Mouse (Mus musculus) liver, embryonic 13.5 days (tissue): ENCODE data around the gene Uhrf1. TPM values are rescaled to one million over a fixed set of nuclear protein-coding genes. Genes with fewer than 3 reads are reported as not detected.

Source experiments
- ATAC-seq: fragments of 200-750 bp; cut with Nextera tagmentation; 2 replicates; pipeline ENCODE4 v1.8.0; 2017; ENCODE audit warnings: low read depth, mild to moderate bottlenecking, moderate number of reproducible peaks, moderate library complexity
- DNase-seq: peaks from one replicate; pipeline ENCODE4 v3.0.0; 2022
- H3K27ac ChIP-seq: fragments of 300-500 bp; sonication (generic); 2 replicates; pipeline ENCODE4 v1.5.1; 2015; ENCODE audit warnings: moderate library complexity, mild to moderate bottlenecking, inconsistent platforms
- H3K27me3 ChIP-seq: fragments of 300-500 bp; sonication (generic); 2 replicates; pipeline ENCODE4 v1.6.1; 2015; ENCODE audit warnings: mild to moderate bottlenecking, inconsistent platforms
- H3K36me3 ChIP-seq: fragments of 300-500 bp; sonication (generic); 2 replicates; pipeline ENCODE4 v1.6.1; 2015; ENCODE audit warnings: mild to moderate bottlenecking, inconsistent platforms
- H3K4me1 ChIP-seq: fragments of 300-500 bp; sonication (generic); replicated peaks from 2 replicates; pipeline ENCODE4 v1.6.1; 2015; ENCODE audit warnings: inconsistent platforms
- H3K4me2 ChIP-seq: fragments of 300-500 bp; sonication (generic); 2 replicates; pipeline ENCODE4 v1.6.1; 2015; ENCODE audit warnings: inconsistent platforms, mild to moderate bottlenecking, moderate library complexity
- H3K4me3 ChIP-seq: fragments of 300-500 bp; sonication (generic); replicated peaks from 2 replicates; pipeline ENCODE4 v1.5.1; 2015; ENCODE audit warnings: mild to moderate bottlenecking, inconsistent platforms
- H3K9ac ChIP-seq: fragments of 300-500 bp; sonication (generic); 2 replicates; pipeline ENCODE4 v1.6.1; 2015; ENCODE audit warnings: mild to moderate bottlenecking, inconsistent platforms
- H3K9me3 ChIP-seq: fragments of 300-500 bp; sonication (generic); replicated peaks from 2 replicates; pipeline ENCODE4 v1.6.1; 2016; ENCODE audit warnings: inconsistent platforms
- WGBS: fragments of 180-500 bp; shearing (Covaris S2); methylation state at CpG from one replicate; pipeline ENCODE4 v1.1.7; 2015; ENCODE audit not compliant: insufficient replicate concordance; 5-methylcytosine and 5-hydroxymethylcytosine counted together
- polyA plus RNA-seq: library from polyadenylated mRNA; unstranded; fragments of >200 nt; fragmentation: Nextera tagmentation; extraction: Ambion mirVana; gene quantifications from 2 replicates; pipeline ENCODE4 v1.2.1, GENCODE M21; 2015

The Uhrf1 gene
- polyA plus RNA-seq, 1 experiment from 2014 or later = 121 TPM

DNA sequence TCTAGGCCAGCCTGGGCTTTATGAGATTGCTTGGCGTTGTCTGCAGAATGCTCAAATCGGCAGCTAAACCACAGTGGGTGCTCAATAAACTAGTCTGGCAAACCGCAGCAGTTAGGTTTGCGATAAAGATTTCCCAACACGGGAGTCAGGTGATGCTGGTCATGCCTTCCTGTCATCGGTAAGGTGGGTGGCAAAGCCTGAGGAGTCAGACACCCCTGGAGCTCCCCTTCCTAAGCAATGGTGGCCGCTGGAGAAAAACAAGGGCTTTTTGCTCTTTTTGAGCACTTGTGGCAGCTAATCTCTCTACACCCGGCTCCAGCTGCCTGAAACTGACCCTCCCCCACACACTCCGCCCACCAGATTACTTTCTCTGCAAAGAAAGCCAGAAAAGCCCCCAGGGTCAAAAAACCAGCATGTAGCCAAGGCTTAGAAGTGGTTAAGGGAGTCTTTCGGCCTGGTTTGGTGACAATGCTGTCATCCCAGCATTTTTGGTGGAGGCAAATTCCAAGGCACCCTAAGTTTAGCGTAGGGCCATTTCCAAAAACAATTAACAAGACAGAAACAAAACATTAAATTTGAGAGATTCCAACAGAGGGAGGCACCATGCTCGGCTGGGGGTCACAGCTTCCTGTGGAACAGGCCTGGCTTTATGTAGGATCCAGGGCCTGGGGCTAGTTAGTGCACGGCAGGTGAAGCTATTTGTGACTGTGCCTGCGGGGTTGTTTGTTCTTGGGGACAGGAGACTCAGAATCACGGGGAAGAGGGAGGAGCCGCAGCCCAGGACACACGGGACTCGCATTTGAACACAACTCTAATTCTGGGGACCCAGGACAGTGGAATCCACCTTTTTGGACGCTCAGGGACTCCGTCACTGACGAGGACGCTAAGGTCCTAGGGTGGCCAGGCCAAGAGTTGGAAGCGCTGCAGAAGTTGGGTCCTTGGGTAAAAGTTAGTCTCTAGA, 13.5 kb upstream of the Uhrf1 start:
- DNase-seq (peak; percentile 64), ATAC-seq (peak; percentile 15)
- Histone ChIP-seq H3K36me3 (peaks cover 24% of the 10 kb centered on the region), H3K27me3 (no peaks in the 10 kb centered on the region), H3K27ac (peak overlapping the region; percentile 93), H3K9me3 (no peaks in the 10 kb centered on the region), H3K4me2 (peak overlapping the region; percentile 84), H3K9ac (peak overlapping the region; percentile 77), H3K4me1 (peaks cover 74% of the 10 kb centered on the region), H3K4me3 (peak overlapping the region; percentile 65)
- 3% methylated on average over 23 of the region's 23 CpGs for WGBS

DNA sequence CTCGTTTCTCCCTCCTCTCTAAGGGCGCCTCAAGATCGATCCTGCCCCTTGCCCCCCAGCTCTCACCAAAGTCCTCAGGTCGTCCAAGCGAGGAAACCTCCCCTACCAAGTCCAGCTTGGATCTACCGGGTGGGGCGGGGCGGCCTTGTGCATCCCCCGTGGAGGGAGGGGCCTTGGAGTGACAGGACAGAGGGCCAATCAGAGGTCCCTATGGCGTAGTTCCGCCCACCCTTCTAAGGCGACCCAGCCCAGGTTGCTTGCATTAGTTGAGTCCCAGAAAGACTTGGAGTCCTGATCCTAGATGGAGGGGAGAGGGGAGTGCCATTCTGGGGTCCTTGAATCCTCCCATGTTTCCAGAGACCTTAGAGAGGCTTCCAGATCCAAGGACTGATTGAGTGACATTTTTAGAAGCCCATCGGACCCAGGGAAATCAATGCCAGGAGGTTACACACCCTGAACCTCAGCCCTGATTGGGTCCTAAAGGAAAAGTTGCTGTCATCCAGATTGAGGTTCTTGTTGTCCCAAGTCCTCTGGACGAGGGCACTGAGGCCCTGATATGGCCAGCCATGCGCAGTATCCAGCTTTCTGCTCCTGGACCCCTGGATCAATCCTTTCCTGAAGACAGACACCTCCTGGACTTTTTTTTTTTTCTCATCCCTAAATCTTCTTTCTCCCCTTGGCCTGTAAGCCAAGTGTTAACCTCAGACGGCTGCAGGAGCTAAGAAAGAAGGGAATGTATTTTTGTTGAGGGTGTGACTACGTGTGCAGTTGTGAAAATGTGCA, 12.5 kb upstream of the Uhrf1 start:
- peak overlapping the region; percentile 93 for H3K27ac ChIP-seq
- peak; percentile 93 for DNase-seq
- ATAC-seq = peak; percentile 82
- H3K4me2 ChIP-seq = peak overlapping the region; percentile 84
- H3K4me3 ChIP-seq = peak overlapping the region; percentile 65
- H3K27me3 ChIP-seq = no peaks in the 10 kb centered on the region
- WGBS = 2% methylated on average over 17 of the region's 17 CpGs
- H3K4me1 ChIP-seq = peaks cover 70% of the 10 kb centered on the region
- peak overlapping the region; percentile 77 for H3K9ac ChIP-seq
- H3K9me3 ChIP-seq = no peaks in the 10 kb centered on the region
- H3K36me3 ChIP-seq = peaks cover 14% of the 10 kb centered on the region

DNA sequence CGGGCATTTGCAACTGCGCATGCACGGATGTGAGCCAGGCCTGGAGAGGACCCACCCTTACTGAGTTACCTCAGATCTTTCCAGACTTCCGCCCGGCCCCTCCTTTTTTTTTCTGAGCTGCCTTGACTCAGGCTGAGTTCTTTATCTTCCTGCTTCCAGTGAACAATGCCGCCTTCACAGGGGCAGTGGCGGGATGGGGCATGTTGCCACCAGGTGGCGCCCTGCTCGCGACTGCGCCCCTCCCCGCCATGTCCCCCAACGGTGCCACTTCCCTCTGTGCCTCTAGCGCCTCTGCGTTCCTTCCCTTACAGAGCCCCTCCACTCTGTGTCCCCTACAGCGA, 12.0 kb upstream of the Uhrf1 start:
- Histone ChIP-seq H3K4me3 (peak overlapping the region; percentile 65), H3K4me1 (peaks cover 67% of the 10 kb centered on the region), H3K36me3 (peaks cover 9% of the 10 kb centered on the region), H3K4me2 (peak overlapping the region; percentile 84), H3K27me3 (no peaks in the 10 kb centered on the region), H3K27ac (peak overlapping the region; percentile 93), H3K9me3 (no peaks in the 10 kb centered on the region), H3K9ac (peak overlapping the region; percentile 77)
- DNase-seq (peak; percentile 89), ATAC-seq (peak; percentile 81)
- WGBS = under 1% methylated on average over 16 of the region's 16 CpGs

DNA sequence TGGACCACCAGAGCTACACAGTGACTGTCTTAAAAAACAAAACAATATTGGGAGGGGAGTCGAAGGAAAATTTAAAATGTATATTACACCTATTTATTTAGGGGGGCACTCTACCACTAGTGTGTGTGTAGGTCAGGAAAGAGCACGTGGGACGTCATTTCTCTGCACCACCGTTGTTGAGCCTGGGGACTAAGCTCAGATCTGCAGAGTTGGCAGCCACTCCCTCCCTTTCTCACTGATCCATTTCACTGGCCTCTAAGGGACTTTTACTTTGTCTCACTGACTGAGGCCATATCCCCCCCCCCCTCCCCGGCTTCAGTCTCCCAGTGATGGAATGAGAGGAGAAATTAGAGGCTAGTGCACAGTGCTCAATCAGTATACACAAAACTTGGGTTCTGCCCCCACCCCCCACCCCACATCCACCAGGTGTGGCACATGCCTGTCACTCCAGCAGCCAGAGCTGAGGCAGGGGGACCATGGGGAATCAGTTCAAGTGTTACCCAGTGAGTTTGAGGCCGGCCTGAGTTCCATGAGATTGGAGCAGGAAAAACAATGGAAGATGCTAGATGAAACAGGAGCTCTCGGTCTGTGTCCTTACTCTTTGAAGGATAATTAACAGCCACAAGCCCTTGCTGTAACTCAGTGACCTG, 11.2 kb upstream of the Uhrf1 start:
- H3K4me3 ChIP-seq = peak overlapping the region; percentile 65; the same call in 1 of the 2 replicates
- peaks cover 59% of the 10 kb centered on the region for H3K4me1 ChIP-seq
- H3K9me3 ChIP-seq = no peaks in the 10 kb centered on the region
- peak overlapping the region; percentile 74; the same call in 1 of the 2 replicates for H3K9ac ChIP-seq
- 81% methylated on average over 7 of the region's 7 CpGs for WGBS
- ATAC-seq = no peak
- no peaks in the 10 kb centered on the region for H3K27me3 ChIP-seq
- no peak for DNase-seq
- H3K27ac ChIP-seq = peak overlapping the region; percentile 93
- peak overlapping the region; percentile 84 for H3K4me2 ChIP-seq
- H3K36me3 ChIP-seq = peaks cover under 1% of the 10 kb centered on the region; the same call in 1 of the 2 replicates

DNA sequence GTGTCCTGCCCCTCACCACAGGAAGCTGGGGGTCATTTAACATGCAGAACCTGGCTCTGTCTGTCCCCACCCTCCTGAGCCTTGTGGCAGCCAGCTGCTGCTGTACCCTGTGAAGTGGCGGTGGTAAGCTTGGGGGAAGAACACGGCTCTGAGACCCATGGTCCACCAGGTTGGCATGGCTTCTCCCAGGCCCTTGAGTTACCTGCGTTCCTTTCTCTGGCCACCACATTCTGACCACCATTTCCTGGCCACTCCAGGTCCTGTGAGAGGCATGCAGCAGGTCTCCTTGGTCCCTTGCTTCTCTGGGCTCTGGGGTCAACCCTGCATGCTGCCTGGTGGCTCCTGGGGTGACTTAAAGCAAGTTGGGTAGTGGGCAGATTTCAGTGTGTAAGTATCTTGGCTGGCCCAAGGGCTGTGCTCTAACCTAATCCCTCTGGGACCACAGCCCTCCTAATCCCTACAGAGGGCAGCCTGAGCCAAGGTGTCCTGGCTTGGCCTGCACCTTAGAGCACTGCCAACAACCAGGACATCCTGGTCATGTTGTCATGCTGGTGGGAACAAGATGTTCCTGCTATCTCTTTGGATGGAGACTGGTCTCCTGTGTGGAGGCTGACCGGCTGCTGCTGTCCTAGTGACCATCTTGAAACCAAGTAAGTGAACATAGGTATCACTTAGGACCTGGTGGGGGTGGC, 10.4 kb upstream of the Uhrf1 start, which contains the start of gene Plin3:
Gene Plin3, minus strand, starts transcription at position 343 of the 692 bp plus-strand sequence.
- no peaks in the 10 kb centered on the region for H3K27me3 ChIP-seq
- peak within 1 kb of the TSS; percentile 93 for H3K27ac ChIP-seq
- H3K9ac ChIP-seq = peak within 1 kb of the TSS; percentile 74; the same call in 1 of the 2 replicates
- ATAC-seq = no peak
- DNase-seq = no peak
- H3K4me3 ChIP-seq = peak within 1 kb of the TSS; percentile 65; the same call in 1 of the 2 replicates
- 82% methylated on average over 4 of the region's 4 CpGs for WGBS
- H3K4me2 ChIP-seq = peak within 1 kb of the TSS; percentile 84
- H3K4me1 ChIP-seq = peaks cover 52% of the 10 kb centered on the region
- H3K36me3 ChIP-seq = no peaks in the 10 kb centered on the region
- H3K9me3 ChIP-seq = no peaks in the 10 kb centered on the region

DNA sequence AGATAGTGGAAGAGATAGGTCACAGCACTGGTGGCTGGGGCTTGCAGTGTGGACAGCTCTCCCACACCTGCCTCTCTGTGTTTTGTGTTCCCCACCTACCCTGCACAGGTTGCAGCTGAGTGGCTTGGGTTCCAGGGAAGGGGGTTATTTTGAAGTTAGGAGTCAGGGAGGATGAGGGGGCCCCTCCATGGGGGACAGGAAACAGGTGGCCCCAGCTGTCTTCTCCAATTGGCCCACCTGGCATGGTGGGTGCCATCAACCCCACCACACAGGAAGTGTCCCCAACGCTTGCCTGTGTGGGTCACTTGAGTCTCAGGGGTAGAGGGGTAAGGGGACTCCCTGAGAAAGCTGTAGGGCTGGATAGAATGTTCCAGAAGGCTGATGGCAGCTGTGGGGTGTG, 9.8 kb upstream of the Uhrf1 start:
- no peaks in the 10 kb centered on the region for H3K27me3 ChIP-seq
- no peak overlapping the region for H3K4me2 ChIP-seq
- WGBS = 5% methylated on average over 1 of the region's 1 CpGs
- no peak overlapping the region for H3K27ac ChIP-seq
- H3K4me1 ChIP-seq = peaks cover 46% of the 10 kb centered on the region
- no peak overlapping the region for H3K9ac ChIP-seq
- no peaks in the 10 kb centered on the region for H3K9me3 ChIP-seq
- DNase-seq = no peak
- H3K4me3 ChIP-seq = no peak overlapping the region
- H3K36me3 ChIP-seq = no peaks in the 10 kb centered on the region
- no peak for ATAC-seq

DNA sequence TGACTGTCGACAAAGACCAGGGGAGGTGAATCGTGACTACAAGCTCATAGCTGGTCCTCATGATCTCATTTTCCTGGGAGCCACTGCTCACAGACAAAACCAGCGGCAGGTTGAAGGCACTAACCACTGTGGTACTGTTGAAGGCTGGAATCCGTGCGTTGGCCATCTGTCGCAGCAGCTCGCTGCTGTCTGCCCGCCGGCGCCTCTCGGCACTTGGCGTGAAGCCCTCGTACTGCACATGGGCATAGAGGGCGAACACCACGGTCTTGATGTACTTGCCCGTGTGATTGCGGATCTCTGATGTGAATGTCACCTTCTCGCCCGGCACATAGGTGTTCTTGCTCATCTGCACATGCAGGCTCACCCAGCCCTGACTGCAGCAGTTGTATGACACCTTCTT, 8.9 kb upstream of the Uhrf1 start:
- Histone ChIP-seq H3K9ac (no peak overlapping the region), H3K27me3 (no peaks in the 10 kb centered on the region), H3K27ac (no peak overlapping the region), H3K4me2 (no peak overlapping the region), H3K36me3 (no peaks in the 10 kb centered on the region), H3K4me1 (peaks cover 36% of the 10 kb centered on the region), H3K9me3 (no peaks in the 10 kb centered on the region), H3K4me3 (no peak overlapping the region)
- DNase-seq (no peak), ATAC-seq (no peak)
- 89% methylated on average over 19 of the region's 19 CpGs for WGBS

DNA sequence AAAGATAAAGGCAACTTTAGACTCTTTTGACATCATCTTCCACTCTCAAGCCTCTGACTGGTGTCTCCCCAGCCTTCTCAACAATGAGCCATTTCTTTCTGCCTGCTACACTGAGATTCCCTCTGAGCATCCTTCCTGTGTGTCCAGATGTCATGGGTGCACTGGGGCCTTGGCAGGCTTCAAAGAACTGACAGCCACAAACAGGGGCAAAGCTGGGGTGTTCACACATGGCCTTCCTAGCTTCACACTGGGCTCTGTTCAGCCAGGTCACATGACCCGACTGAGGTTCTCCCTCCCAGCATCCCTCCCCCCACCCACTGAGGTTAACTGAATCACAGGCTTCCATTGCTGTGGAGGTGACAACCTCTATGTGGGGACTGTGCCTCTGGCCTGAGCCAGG, 6.9 kb upstream of the Uhrf1 start:
- ATAC-seq (no peak), DNase-seq (no peak)
- no peak overlapping the region for H3K9ac ChIP-seq
- H3K36me3 ChIP-seq = no peaks in the 10 kb centered on the region
- H3K4me3 ChIP-seq = no peak overlapping the region
- peaks cover 16% of the 10 kb centered on the region for H3K4me1 ChIP-seq
- H3K9me3 ChIP-seq = no peaks in the 10 kb centered on the region
- 53% methylated on average over 1 of the region's 1 CpGs for WGBS
- H3K4me2 ChIP-seq = no peak overlapping the region
- 0 out of 2 replicates have a peak, but pooled peaks cover 3% of the 10 kb centered on the region for H3K27me3 ChIP-seq
- no peak overlapping the region for H3K27ac ChIP-seq

DNA sequence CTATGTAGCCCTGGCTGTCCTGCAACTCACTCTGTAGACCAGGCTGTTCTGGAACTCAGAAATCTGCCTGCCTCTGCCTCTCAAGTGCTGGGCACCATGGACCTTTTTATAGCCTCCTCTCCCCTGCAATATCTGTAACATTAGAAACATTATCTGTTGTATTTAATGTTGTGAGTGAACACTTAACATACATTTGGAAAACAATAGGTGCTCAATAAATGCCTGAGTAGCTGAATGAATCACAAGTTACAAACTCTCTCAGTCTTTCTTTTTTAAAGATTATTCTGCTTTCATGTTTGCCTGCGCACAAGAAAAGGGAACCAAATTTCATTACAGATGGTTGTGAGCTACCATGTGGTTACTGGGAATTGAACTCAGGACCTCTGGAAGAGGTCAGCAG, 4.9 kb upstream of the Uhrf1 start:
- Histone ChIP-seq H3K27ac (no peak overlapping the region), H3K36me3 (no peaks in the 10 kb centered on the region), H3K4me3 (no peak overlapping the region), H3K4me1 (peaks cover 17% of the 10 kb centered on the region), H3K27me3 (0 out of 2 replicates have a peak, but pooled peaks cover 3% of the 10 kb centered on the region), H3K9ac (no peak overlapping the region), H3K4me2 (no peak overlapping the region), H3K9me3 (no peaks in the 10 kb centered on the region)
- DNase-seq (no peak), ATAC-seq (no peak)
- 88% methylated on average over 1 of the region's 1 CpGs for WGBS

DNA sequence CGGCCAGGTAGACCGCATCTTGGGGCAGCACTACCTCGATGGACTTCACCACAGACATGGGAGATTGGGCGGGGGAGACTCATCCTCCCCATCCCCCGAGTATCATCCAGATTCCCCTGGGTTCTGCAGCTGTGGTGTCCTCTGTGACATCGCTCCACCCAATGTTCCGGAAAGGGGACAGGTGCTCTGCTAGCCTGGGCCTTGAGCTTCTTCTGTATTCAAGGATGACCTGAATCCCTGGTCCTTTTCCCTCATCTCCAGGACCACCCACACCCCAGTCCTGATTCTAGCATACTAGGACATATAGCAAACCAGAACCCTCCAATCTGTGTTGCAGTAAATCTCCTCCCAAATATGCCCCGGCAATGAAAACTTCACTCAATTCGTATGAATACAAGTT, 2.9 kb upstream of the Uhrf1 start, which contains the start of gene Arrdc5:
Gene Arrdc5, minus strand, starts transcription at position 101 of the 400 bp plus-strand sequence.
- Histone ChIP-seq H3K9ac (no peak within 1 kb of the TSS), H3K36me3 (peaks cover 6% of the 10 kb centered on the region), H3K4me1 (peaks cover 26% of the 10 kb centered on the region), H3K27ac (no peak within 1 kb of the TSS; the same call in 1 of the 2 replicates), H3K27me3 (0 out of 2 replicates have a peak, but pooled peaks cover 3% of the 10 kb centered on the region), H3K9me3 (no peaks in the 10 kb centered on the region), H3K4me2 (no peak within 1 kb of the TSS), H3K4me3 (no peak within 1 kb of the TSS)
- DNase-seq = no peak
- WGBS = 83% methylated on average over 9 of the region's 9 CpGs
- no peak for ATAC-seq
